Mouse (Mus musculus) cortical plate, adult 2 months (tissue): ENCODE measurements around the gene Homer3.
A peak's percentile ranks its signal among the peaks of the same experiment; 100 is the strongest.

Experiments
- CTCF ChIP-seq: fragments of 200-500 bp; IDR thresholded peaks from 2 replicates; pipeline ENCODE4 v1.5.1; 2011; ENCODE audit warnings: mild to moderate bottlenecking, control low read depth, low read length; ENCODE audit not compliant: insufficient read depth; ENCODE audit errors: extremely low read depth
- POLR2A ChIP-seq: fragments of 200-500 bp; IDR thresholded peaks from 2 replicates; pipeline ENCODE4 v1.6.1; 2011; ENCODE audit warnings: mild to moderate bottlenecking, low read length, control low read depth; ENCODE audit not compliant: insufficient read depth; ENCODE audit errors: extremely low read depth

GRCm38 (mm10) chr8:70268799-70269565, 13.6 kb upstream of the Homer3 start:
- TF ChIP-seq POLR2A (0 out of 2 replicates have a peak, but pooled peaks have one; percentile 19), CTCF (peak; percentile 41)
